Mouse (Mus musculus) stomach, embryonic 14.5 days (tissue): ENCODE data around the gene Pcx. TPM values are rescaled to one million over a fixed set of nuclear protein-coding genes. Genes with fewer than 3 reads are reported as not detected.
"Not testable (repeated sequence)": the region's sequence is repeated elsewhere in the genome, so short reads cannot be mapped to it uniquely, and the experiment has no call there.

Experiments
- ATAC-seq: fragments of 200-750 bp; cut with Nextera tagmentation; 2 replicates; pipeline ENCODE4 v1.8.0; 2017; ENCODE audit warnings: low read depth, moderate TSS enrichment; ENCODE audit not compliant: insufficient number of reproducible peaks, insufficient read depth, low FRiP score
- H3K27ac ChIP-seq: fragments of 300-500 bp; sonication (generic); 2 replicates; pipeline ENCODE4 v1.5.1; 2014; ENCODE audit warnings: mild to moderate bottlenecking, low read length, moderate library complexity, mixed read lengths
- H3K27me3 ChIP-seq: fragments of 300-500 bp; sonication (generic); 2 replicates; pipeline ENCODE4 v1.6.1; 2014; ENCODE audit warnings: low read length, control low read depth, mixed read lengths; ENCODE audit not compliant: control insufficient read depth, insufficient read depth
- H3K36me3 ChIP-seq: fragments of 300-500 bp; sonication (generic); 2 replicates; pipeline ENCODE4 v1.6.1; 2014; ENCODE audit warnings: mild to moderate bottlenecking, control low read depth, low read length, moderate library complexity, mixed read lengths; ENCODE audit not compliant: control insufficient read depth, insufficient read depth
- H3K4me1 ChIP-seq: fragments of 300-500 bp; sonication (generic); 2 replicates; pipeline ENCODE4 v1.6.1; 2014; ENCODE audit warnings: low read length, control low read depth, mixed read lengths; ENCODE audit not compliant: control insufficient read depth, insufficient read depth
- H3K4me2 ChIP-seq: fragments of 300-500 bp; sonication (generic); replicated peaks from 2 replicates; pipeline ENCODE4 v1.6.1; 2014; ENCODE audit warnings: low read depth, low read length, control low read depth
- H3K4me3 ChIP-seq: fragments of 300-500 bp; sonication (generic); 2 replicates; pipeline ENCODE4 v1.5.1; 2014; ENCODE audit warnings: low read depth, low read length, control low read depth
- H3K9ac ChIP-seq: fragments of 300-500 bp; sonication (generic); replicated peaks from 2 replicates; pipeline ENCODE4 v1.6.1; 2014; ENCODE audit warnings: low read depth, mild to moderate bottlenecking, control low read depth, low read length, moderate library complexity, mixed read lengths
- H3K9me3 ChIP-seq: fragments of 300-500 bp; sonication (generic); 2 replicates; pipeline ENCODE4 v1.6.1; 2016; ENCODE audit warnings: low read depth, low read length, control low read depth; ENCODE audit not compliant: control insufficient read depth
- WGBS: fragments of 180-500 bp; shearing (Covaris S2); extraction: QIAGEN DNeasy Blood & Tissue Kit; methylation state at CpG from one replicate; pipeline ENCODE4 v1.1.7; 2014; 5-methylcytosine and 5-hydroxymethylcytosine counted together
- polyA plus RNA-seq: library from polyadenylated mRNA; unstranded; fragments of >200 nt; fragmentation: Nextera tagmentation; extraction: Ambion mirVana; gene quantifications from 2 replicates; pipeline ENCODE4 v1.2.1, GENCODE M21; 2014

Pcx gene
- polyA plus RNA-seq, 1 experiment from 2014 or later = 12.7 TPM

GRCm38 (mm10) chr19:4571658-4572057 is 61.4 kb downstream of the Pcx start:
- Histone ChIP-seq H3K4me2 (no peak overlapping the region), H3K27me3 (no peaks in the 10 kb centered on the region), H3K4me3 (no peak overlapping the region), H3K9ac (no peak overlapping the region), H3K36me3 (no peaks in the 10 kb centered on the region), H3K9me3 (no peaks in the 10 kb centered on the region), H3K27ac (peak overlapping the region; percentile 44; the same call in 1 of the 2 replicates), H3K4me1 (no peaks in the 10 kb centered on the region)
- ATAC-seq = no peak
- WGBS = 88% methylated on average over 1 of the region's 1 CpGs

- no peak overlapping the region for H3K27ac ChIP-seq
- 72% methylated on average over 4 of the region's 4 CpGs for WGBS
- H3K4me1 ChIP-seq = no peaks in the 10 kb centered on the region
- no peak for ATAC-seq
- no peaks in the 10 kb centered on the region for H3K9me3 ChIP-seq
- no peaks in the 10 kb centered on the region for H3K27me3 ChIP-seq
- no peak overlapping the region for H3K9ac ChIP-seq
- no peak overlapping the region for H3K4me3 ChIP-seq
- H3K36me3 ChIP-seq = no peaks in the 10 kb centered on the region
- H3K4me2 ChIP-seq = no peak overlapping the region
Measured at GRCm38 (mm10) chr19:4572061-4572460, 61.8 kb downstream of the Pcx start.

- H3K36me3 ChIP-seq = no peaks in the 10 kb centered on the region
- no peak overlapping the region for H3K4me2 ChIP-seq
- H3K27ac ChIP-seq = no peak overlapping the region
- no peaks in the 10 kb centered on the region for H3K4me1 ChIP-seq
- no peaks in the 10 kb centered on the region for H3K27me3 ChIP-seq
- no peak overlapping the region for H3K9ac ChIP-seq
- ATAC-seq = no peak
- H3K9me3 ChIP-seq = no peaks in the 10 kb centered on the region
- WGBS = 81% methylated on average over 8 of the region's 8 CpGs
- no peak overlapping the region for H3K4me3 ChIP-seq
Measured at GRCm38 (mm10) chr19:4572467-4572866, 62.2 kb downstream of the Pcx start.

GRCm38 (mm10) chr19:4573241-4573640 is 63.0 kb downstream of the Pcx start:
- Histone ChIP-seq H3K36me3 (no peaks in the 10 kb centered on the region), H3K4me1 (no peaks in the 10 kb centered on the region), H3K4me3 (no peak overlapping the region), H3K9me3 (no peaks in the 10 kb centered on the region), H3K4me2 (no peak overlapping the region), H3K27ac (no peak overlapping the region), H3K27me3 (no peaks in the 10 kb centered on the region), H3K9ac (no peak overlapping the region)
- WGBS = 89% methylated on average over 1 of the region's 1 CpGs
- no peak for ATAC-seq

GRCm38 (mm10) chr19:4578799-4579198 is 68.5 kb downstream of the Pcx start:
- Histone ChIP-seq H3K27ac (no peak overlapping the region), H3K4me1 (no peaks in the 10 kb centered on the region), H3K9me3 (no peaks in the 10 kb centered on the region), H3K9ac (no peak overlapping the region), H3K36me3 (no peaks in the 10 kb centered on the region), H3K4me3 (no peak overlapping the region), H3K4me2 (no peak overlapping the region), H3K27me3 (no peaks in the 10 kb centered on the region)
- ATAC-seq = no peak
- WGBS = 59% methylated on average over 2 of the region's 2 CpGs

- ATAC-seq = no peak
- no peaks in the 10 kb centered on the region for H3K4me1 ChIP-seq
- WGBS = 48% methylated on average over 5 of the region's 5 CpGs
- H3K27ac ChIP-seq = no peak overlapping the region
- H3K9me3 ChIP-seq = no peaks in the 10 kb centered on the region
- no peaks in the 10 kb centered on the region for H3K27me3 ChIP-seq
- H3K36me3 ChIP-seq = no peaks in the 10 kb centered on the region
- no peak overlapping the region for H3K4me2 ChIP-seq
- no peak overlapping the region for H3K4me3 ChIP-seq
- H3K9ac ChIP-seq = no peak overlapping the region
Measured at GRCm38 (mm10) chr19:4579296-4579695, 69.0 kb downstream of the Pcx start.

- WGBS = 64% methylated on average over 2 of the region's 2 CpGs
Measured at GRCm38 (mm10) chr19:4583856-4584255, 73.6 kb downstream of the Pcx start.

GRCm38 (mm10) chr19:4586783-4587182 is 76.5 kb downstream of the Pcx start:
- H3K9me3 ChIP-seq, H3K4me3 ChIP-seq, H3K36me3 ChIP-seq, H3K4me2 ChIP-seq, H3K4me1 ChIP-seq, H3K27ac ChIP-seq, ATAC-seq, H3K27me3 ChIP-seq, H3K9ac ChIP-seq: not testable (repeated sequence)

More at GRCm38 (mm10) chr19:4583856-4584255, 73.6 kb downstream of the Pcx start:
- no peak overlapping the region for H3K4me2 ChIP-seq
- H3K9ac ChIP-seq = no peak overlapping the region
- no peak overlapping the region for H3K27ac ChIP-seq
- H3K9me3 ChIP-seq = no peaks in the 10 kb centered on the region
- no peak overlapping the region for H3K4me3 ChIP-seq
- no peaks in the 10 kb centered on the region for H3K36me3 ChIP-seq
- no peaks in the 10 kb centered on the region for H3K4me1 ChIP-seq
- no peaks in the 10 kb centered on the region for H3K27me3 ChIP-seq
- no peak for ATAC-seq

GRCm38 (mm10) chr19:4587426-4587825 is 77.2 kb downstream of the Pcx start:
- H3K9ac ChIP-seq = no peak overlapping the region
- no peaks in the 10 kb centered on the region for H3K27me3 ChIP-seq
- H3K4me2 ChIP-seq = no peak overlapping the region
- H3K4me1 ChIP-seq = no peaks in the 10 kb centered on the region
- no peak overlapping the region for H3K27ac ChIP-seq
- WGBS = 52% methylated on average over 2 of the region's 2 CpGs
- no peaks in the 10 kb centered on the region for H3K36me3 ChIP-seq
- H3K9me3 ChIP-seq = no peaks in the 10 kb centered on the region
- no peak for ATAC-seq
- no peak overlapping the region for H3K4me3 ChIP-seq
